Mouse (Mus musculus) liver, postnatal 0 days (tissue): ENCODE data around the gene Olfr1535.

Experiments used
- CTCF ChIP-seq: sonication (generic); IDR thresholded peaks from 2 replicates; pipeline ENCODE4 v1.5.1; 2016; ENCODE audit warnings: antibody characterized with exemption, low read depth
- EP300 ChIP-seq: IDR thresholded peaks from 2 replicates; pipeline ENCODE4 v1.6.1; 2016; ENCODE audit warnings: antibody characterized with exemption, low read depth, mild to moderate bottlenecking

- TF ChIP-seq EP300 (no peak), CTCF (no peak)
Measured at GRCm38 (mm10) chr13:21542708-21543107, 17.0 kb downstream of the Olfr1535 start, which contains the start of gene Olfr1366.
